Mouse (Mus musculus): ENCODE measurements at regions not wholly inside any gene's neighbourhood (a gene's known extent, or its start where the extent isn't known, plus 50 kb on each side); places are given as distances from the start of the nearest gene placed in this dataset.
A peak's percentile ranks its signal among the peaks of the same experiment; 100 is the strongest.

DNA sequence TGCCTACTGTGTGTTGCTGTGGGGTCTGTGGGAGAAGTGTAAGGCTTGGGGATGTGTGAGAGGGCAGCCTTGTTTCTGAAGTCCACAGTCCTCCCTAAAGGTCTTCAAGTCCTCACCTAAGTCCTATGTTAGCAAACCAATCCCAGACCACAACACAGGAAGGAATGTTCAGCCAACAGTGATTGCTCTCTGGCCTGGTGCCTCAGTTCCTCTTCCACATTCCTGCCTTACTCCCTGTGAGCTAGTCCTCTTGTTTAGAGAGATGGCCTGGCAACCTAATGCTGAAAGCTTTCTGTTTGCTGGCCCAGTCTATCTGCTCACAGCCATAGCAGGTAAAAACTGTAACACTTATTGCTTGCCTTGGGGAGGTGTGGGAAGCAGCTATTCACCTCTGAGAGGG, 58.4 kb upstream of the Habp2 start:
- DNase-seq (ENCODE audit: low spot score in 2 of 2): no peak
- intact Hi-C loops (cut with DNase I): no loop called here

DNA sequence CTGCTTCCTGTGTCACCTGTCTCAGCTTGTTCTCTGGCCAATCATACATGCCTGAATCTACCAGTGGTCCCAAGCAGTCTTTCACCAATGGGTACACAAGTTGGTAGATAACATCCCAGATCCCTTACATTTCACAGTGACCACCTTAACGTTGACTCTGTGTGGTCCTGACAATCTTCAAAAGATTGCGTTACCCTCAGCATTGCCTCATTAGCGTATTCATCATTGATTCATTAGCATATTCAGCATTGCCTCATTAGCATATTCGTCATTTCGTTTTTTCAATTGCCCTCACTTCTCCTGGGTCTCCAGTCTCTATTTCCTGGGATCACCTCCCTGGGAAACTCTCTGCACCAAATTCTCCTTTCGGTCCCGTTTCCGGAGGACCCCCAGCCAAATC, 55.5 kb upstream of the Habp2 start:
- no peak for DNase-seq (ENCODE audit: low spot score in 2 of 2)
- intact Hi-C loops (cut with DNase I): no loop called here

DNA sequence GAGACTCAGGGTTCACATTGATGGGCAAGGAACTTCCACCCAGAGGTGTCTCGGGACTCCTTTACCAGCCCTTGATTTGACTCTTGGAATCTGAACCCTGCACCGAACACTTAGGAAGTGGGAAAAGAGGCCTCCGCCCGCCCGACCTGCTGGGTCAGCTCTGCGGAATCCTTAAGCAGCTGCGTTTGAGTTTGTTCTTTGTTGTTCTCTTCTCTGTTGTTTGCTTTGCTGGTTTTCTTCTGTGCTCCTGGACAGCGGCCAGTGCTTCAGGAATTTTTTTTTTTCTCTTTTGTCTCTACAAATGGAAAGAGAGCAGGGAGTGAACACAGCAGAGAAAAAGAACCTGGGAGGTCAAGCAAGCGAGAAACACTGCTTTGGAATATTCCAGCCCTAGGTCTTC, 55.1 kb upstream of the Habp2 start:
- intact Hi-C loops (cut with DNase I): no loop called here

GRCm38 (mm10) chr19:56232269-56232668, 54.7 kb upstream of the Habp2 start:
- intact Hi-C loops (cut with DNase I): no loop called here

More for the DNA sequence above, 55.1 kb upstream of the Habp2 start:
- DNase-seq (ENCODE audit: low spot score in 2 of 2): peak in 1 of 2 experiments; percentile 6

GRCm38 (mm10) chr19:56232950-56233349, 54.0 kb upstream of the Habp2 start:
- intact Hi-C loops (cut with DNase I): no loop called here
- no peak for DNase-seq (ENCODE audit: low spot score in 2 of 2)

More at GRCm38 (mm10) chr19:56232269-56232668, 54.7 kb upstream of the Habp2 start:
- no peak for DNase-seq (ENCODE audit: low spot score in 2 of 2)

- DNase-seq (ENCODE audit: low spot score in 2 of 2): no peak
- intact Hi-C loops (cut with DNase I): no loop called here
Observed at GRCm38 (mm10) chr19:56235040-56235439, 51.9 kb upstream of the Habp2 start.

Data from left cerebral cortex, postnatal 25 days (tissue).